Mouse (Mus musculus): ENCODE measurements at regions not wholly inside any gene's neighbourhood (a gene's known extent, or its start where the extent isn't known, plus 50 kb on each side); places are given as distances from the start of the nearest gene placed in this dataset.

- WGBS, result 63% methylated on average over 2 of the region's 2 CpGs
- Histone ChIP-seq H3K9ac (ENCODE audit: low read length) (no peak overlapping the region), H3K9me3 (ENCODE audit: control insufficient read depth, low read length) (no peaks in the 10 kb centered on the region)
Measured at GRCm38 (mm10) chr1:120771269-120771668, 169.1 kb downstream of the En1 start.

GRCm38 (mm10) chr1:120776906-120777305 lies 174.7 kb downstream of the En1 start:
- Histone ChIP-seq H3K27ac (ENCODE audit: low read depth, low read length) (no peak overlapping the region), H3K9ac (ENCODE audit: low read length) (no peak overlapping the region), H3K9me3 (ENCODE audit: control insufficient read depth, low read length) (no peaks in the 10 kb centered on the region), H3K4me3 (ENCODE audit: low read depth, low read length) (no peak overlapping the region), H3K4me2 (no peak overlapping the region), H3K4me1 (ENCODE audit: control insufficient read depth, insufficient read depth, low read length) (no peaks in the 10 kb centered on the region), H3K36me3 (ENCODE audit: control insufficient read depth, insufficient read depth, low read length) (no peaks in the 10 kb centered on the region), H3K27me3 (ENCODE audit: control insufficient read depth, insufficient read depth, low read length) (no peaks in the 10 kb centered on the region)
- 79% methylated on average over 2 of the region's 2 CpGs for WGBS
- no peak for ATAC-seq (ENCODE audit: low FRiP score)
- DNase-seq (ENCODE audit: low spot score, missing footprints), result no peak

More at GRCm38 (mm10) chr1:120771269-120771668, 169.1 kb downstream of the En1 start:
- no peaks in the 10 kb centered on the region for H3K4me1 ChIP-seq (ENCODE audit: control insufficient read depth, insufficient read depth, low read length)
- H3K4me3 ChIP-seq (ENCODE audit: low read depth, low read length), result no peak overlapping the region
- no peak overlapping the region for H3K27ac ChIP-seq (ENCODE audit: low read depth, low read length)
- ATAC-seq (ENCODE audit: low FRiP score) (no peak), DNase-seq (ENCODE audit: low spot score, missing footprints) (no peak)
- no peaks in the 10 kb centered on the region for H3K36me3 ChIP-seq (ENCODE audit: control insufficient read depth, insufficient read depth, low read length)
- no peak overlapping the region for H3K4me2 ChIP-seq
- H3K27me3 ChIP-seq (ENCODE audit: control insufficient read depth, insufficient read depth, low read length), result no peaks in the 10 kb centered on the region

GRCm38 (mm10) chr1:120777468-120777867 lies 175.2 kb downstream of the En1 start:
- H3K27ac ChIP-seq (ENCODE audit: low read depth, low read length), result no peak overlapping the region
- no peaks in the 10 kb centered on the region for H3K9me3 ChIP-seq (ENCODE audit: control insufficient read depth, low read length)
- H3K9ac ChIP-seq (ENCODE audit: low read length), result no peak overlapping the region
- ATAC-seq (ENCODE audit: low FRiP score) (no peak), DNase-seq (ENCODE audit: low spot score, missing footprints) (no peak)
- WGBS, result 88% methylated on average over 2 of the region's 2 CpGs
- H3K36me3 ChIP-seq (ENCODE audit: control insufficient read depth, insufficient read depth, low read length), result no peaks in the 10 kb centered on the region
- H3K4me2 ChIP-seq, result no peak overlapping the region
- no peaks in the 10 kb centered on the region for H3K4me1 ChIP-seq (ENCODE audit: control insufficient read depth, insufficient read depth, low read length)
- H3K4me3 ChIP-seq (ENCODE audit: low read depth, low read length), result no peak overlapping the region
- H3K27me3 ChIP-seq (ENCODE audit: control insufficient read depth, insufficient read depth, low read length), result no peaks in the 10 kb centered on the region

GRCm38 (mm10) chr1:120795245-120795644 lies 193.0 kb downstream of the En1 start:
- Histone ChIP-seq H3K36me3 (ENCODE audit: control insufficient read depth, insufficient read depth, low read length) (no peaks in the 10 kb centered on the region), H3K27ac (ENCODE audit: low read depth, low read length) (no peak overlapping the region), H3K4me3 (ENCODE audit: low read depth, low read length) (no peak overlapping the region), H3K9me3 (ENCODE audit: control insufficient read depth, low read length) (no peaks in the 10 kb centered on the region), H3K27me3 (ENCODE audit: control insufficient read depth, insufficient read depth, low read length) (no peaks in the 10 kb centered on the region), H3K4me1 (ENCODE audit: control insufficient read depth, insufficient read depth, low read length) (no peaks in the 10 kb centered on the region), H3K4me2 (no peak overlapping the region), H3K9ac (ENCODE audit: low read length) (no peak overlapping the region)
- no peak for DNase-seq (ENCODE audit: low spot score, missing footprints)
- ATAC-seq (ENCODE audit: low FRiP score), result no peak
- WGBS, result 80% methylated on average over 14 of the region's 14 CpGs

- 0 out of 2 replicates have a peak, but pooled peaks have one; percentile 46 for ATAC-seq (ENCODE audit: low FRiP score)
- H3K4me2 ChIP-seq, result no peak overlapping the region
- WGBS, result 18% methylated on average over 5 of the region's 5 CpGs
Measured at GRCm38 (mm10) chr1:120801248-120801979, 199.2 kb downstream of the En1 start.

GRCm38 (mm10) chr1:120801980-120802364 lies 199.8 kb downstream of the En1 start:
- H3K4me2 ChIP-seq, result no peak overlapping the region
- H3K27me3 ChIP-seq (ENCODE audit: control insufficient read depth, insufficient read depth, low read length), result no peaks in the 10 kb centered on the region
- H3K4me3 ChIP-seq (ENCODE audit: low read depth, low read length), result no peak overlapping the region
- peak; percentile 40; the same call in 1 of the 2 replicates for ATAC-seq (ENCODE audit: low FRiP score)
- no peaks in the 10 kb centered on the region for H3K36me3 ChIP-seq (ENCODE audit: control insufficient read depth, insufficient read depth, low read length)
- H3K9me3 ChIP-seq (ENCODE audit: control insufficient read depth, low read length), result no peaks in the 10 kb centered on the region
- 48% methylated on average over 8 of the region's 8 CpGs for WGBS
- no peak for DNase-seq (ENCODE audit: low spot score, missing footprints)
- no peak overlapping the region for H3K9ac ChIP-seq (ENCODE audit: low read length)
- no peaks in the 10 kb centered on the region for H3K4me1 ChIP-seq (ENCODE audit: control insufficient read depth, insufficient read depth, low read length)
- no peak overlapping the region for H3K27ac ChIP-seq (ENCODE audit: low read depth, low read length)

More at GRCm38 (mm10) chr1:120801248-120801979, 199.2 kb downstream of the En1 start:
- no peak overlapping the region for H3K9ac ChIP-seq (ENCODE audit: low read length)
- H3K4me1 ChIP-seq (ENCODE audit: control insufficient read depth, insufficient read depth, low read length), result no peaks in the 10 kb centered on the region
- no peaks in the 10 kb centered on the region for H3K9me3 ChIP-seq (ENCODE audit: control insufficient read depth, low read length)
- no peak overlapping the region for H3K4me3 ChIP-seq (ENCODE audit: low read depth, low read length)
- H3K36me3 ChIP-seq (ENCODE audit: control insufficient read depth, insufficient read depth, low read length), result no peaks in the 10 kb centered on the region
- no peak for DNase-seq (ENCODE audit: low spot score, missing footprints)
- H3K27me3 ChIP-seq (ENCODE audit: control insufficient read depth, insufficient read depth, low read length), result no peaks in the 10 kb centered on the region
- no peak overlapping the region for H3K27ac ChIP-seq (ENCODE audit: low read depth, low read length)

- Histone ChIP-seq H3K4me2 (no peak overlapping the region), H3K9ac (ENCODE audit: low read length) (no peak overlapping the region), H3K9me3 (ENCODE audit: control insufficient read depth, low read length) (no peaks in the 10 kb centered on the region), H3K27ac (ENCODE audit: low read depth, low read length) (no peak overlapping the region), H3K4me1 (ENCODE audit: control insufficient read depth, insufficient read depth, low read length) (no peaks in the 10 kb centered on the region), H3K27me3 (ENCODE audit: control insufficient read depth, insufficient read depth, low read length) (no peaks in the 10 kb centered on the region), H3K36me3 (ENCODE audit: control insufficient read depth, insufficient read depth, low read length) (no peaks in the 10 kb centered on the region), H3K4me3 (ENCODE audit: low read depth, low read length) (no peak overlapping the region)
- no peak for DNase-seq (ENCODE audit: low spot score, missing footprints)
- no peak for ATAC-seq (ENCODE audit: low FRiP score)
- WGBS, result 82% methylated on average over 4 of the region's 4 CpGs
Measured at GRCm38 (mm10) chr1:120814441-120814840, 212.2 kb downstream of the En1 start.

GRCm38 (mm10) chr1:120816237-120816820 lies 214.1 kb downstream of the En1 start:
- Histone ChIP-seq H3K27ac (ENCODE audit: low read depth, low read length) (no peak overlapping the region), H3K27me3 (ENCODE audit: control insufficient read depth, insufficient read depth, low read length) (no peaks in the 10 kb centered on the region), H3K9me3 (ENCODE audit: control insufficient read depth, low read length) (no peaks in the 10 kb centered on the region), H3K9ac (ENCODE audit: low read length) (no peak overlapping the region), H3K36me3 (ENCODE audit: control insufficient read depth, insufficient read depth, low read length) (no peaks in the 10 kb centered on the region), H3K4me1 (ENCODE audit: control insufficient read depth, insufficient read depth, low read length) (no peaks in the 10 kb centered on the region), H3K4me3 (ENCODE audit: low read depth, low read length) (no peak overlapping the region), H3K4me2 (no peak overlapping the region)
- DNase-seq (ENCODE audit: low spot score, missing footprints) (no peak), ATAC-seq (ENCODE audit: low FRiP score) (no peak)
- 58% methylated on average over 5 of the region's 5 CpGs for WGBS

- no peaks in the 10 kb centered on the region for H3K27me3 ChIP-seq (ENCODE audit: control insufficient read depth, insufficient read depth, low read length)
- ATAC-seq (ENCODE audit: low FRiP score) (no peak), DNase-seq (ENCODE audit: low spot score, missing footprints) (no peak)
- no peak overlapping the region for H3K9ac ChIP-seq (ENCODE audit: low read length)
- no peaks in the 10 kb centered on the region for H3K4me1 ChIP-seq (ENCODE audit: control insufficient read depth, insufficient read depth, low read length)
- WGBS, result 23% methylated on average over 1 of the region's 1 CpGs
- H3K9me3 ChIP-seq (ENCODE audit: control insufficient read depth, low read length), result no peaks in the 10 kb centered on the region
- H3K36me3 ChIP-seq (ENCODE audit: control insufficient read depth, insufficient read depth, low read length), result no peaks in the 10 kb centered on the region
- H3K4me3 ChIP-seq (ENCODE audit: low read depth, low read length), result no peak overlapping the region
- no peak overlapping the region for H3K27ac ChIP-seq (ENCODE audit: low read depth, low read length)
- H3K4me2 ChIP-seq, result no peak overlapping the region
Measured at GRCm38 (mm10) chr1:120817563-120817962, 215.3 kb downstream of the En1 start.
